Mouse (Mus musculus) CD4-positive helper T cell, adult 2 months (primary cell): ENCODE measurements around the gene Mrps14.

ENCODE experiments used
- DNase-seq: peaks from one replicate; pipeline ENCODE4 v3.0.0-alpha.2; 2012; ENCODE audit warnings: low read depth, missing footprints, low spot score

Mrps14 gene

DNA sequence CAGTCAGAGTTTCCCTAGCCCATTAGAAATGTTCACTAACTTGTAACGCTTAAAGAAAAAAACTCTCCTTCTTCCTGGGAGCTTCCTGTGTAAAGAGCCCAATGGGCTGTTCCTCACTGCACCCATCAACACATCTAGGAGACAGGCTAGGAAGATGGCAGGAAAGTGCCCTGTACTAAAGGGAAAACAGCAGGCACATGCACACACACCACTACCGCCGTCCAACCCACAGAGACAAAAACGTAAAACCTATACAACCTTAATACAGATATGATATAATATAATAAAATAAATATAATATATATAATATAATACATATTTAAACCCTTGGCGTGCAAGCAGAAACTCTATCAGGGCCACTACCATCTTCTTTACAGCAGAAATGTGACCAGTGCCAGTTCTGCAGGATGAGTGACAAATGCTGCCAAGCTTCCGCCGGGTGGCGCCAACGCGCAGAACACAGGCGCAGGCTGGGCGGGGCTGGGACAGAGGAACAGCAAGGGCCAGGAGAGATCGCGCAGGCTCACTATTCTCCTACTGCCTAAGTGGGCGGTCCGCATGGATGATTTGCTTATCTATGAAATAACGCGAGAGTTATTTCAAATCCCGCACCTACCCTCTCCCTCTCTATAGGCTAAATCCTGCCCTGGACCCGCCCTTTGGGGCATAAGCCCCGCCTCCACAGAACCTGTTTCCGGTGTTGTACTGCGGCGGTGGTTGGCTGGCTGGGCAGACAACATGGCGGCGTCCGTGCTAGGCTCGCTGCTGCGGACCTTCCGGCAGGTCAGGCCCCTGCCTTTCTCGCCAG, at the start of gene Mrps14:
Gene Mrps14 (plus strand): TSS at position 687 of the 808 bp plus-strand sequence.
- DNase-seq = peak; percentile 100

DNA sequence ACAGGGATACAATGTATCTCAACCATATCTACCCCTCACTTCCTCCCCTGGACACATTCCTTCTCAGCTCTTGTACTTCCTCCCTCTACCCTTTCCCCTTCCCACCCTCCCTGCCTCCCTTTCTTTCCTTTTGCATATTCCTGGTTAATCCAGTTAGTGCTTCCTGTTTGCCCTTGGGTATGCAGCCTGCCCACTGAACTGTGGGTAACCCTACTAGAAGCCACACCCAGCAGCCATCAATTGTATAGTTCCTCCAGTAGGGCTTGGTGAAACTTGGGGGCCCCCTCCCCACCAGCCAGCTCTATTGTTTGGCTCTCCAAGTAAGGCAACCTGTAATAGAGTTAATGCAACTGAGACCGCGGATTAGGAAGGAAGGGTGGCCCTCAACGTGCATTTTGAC, 49.4 kb upstream of the Mrps14 start:
- DNase-seq = no peak

DNA sequence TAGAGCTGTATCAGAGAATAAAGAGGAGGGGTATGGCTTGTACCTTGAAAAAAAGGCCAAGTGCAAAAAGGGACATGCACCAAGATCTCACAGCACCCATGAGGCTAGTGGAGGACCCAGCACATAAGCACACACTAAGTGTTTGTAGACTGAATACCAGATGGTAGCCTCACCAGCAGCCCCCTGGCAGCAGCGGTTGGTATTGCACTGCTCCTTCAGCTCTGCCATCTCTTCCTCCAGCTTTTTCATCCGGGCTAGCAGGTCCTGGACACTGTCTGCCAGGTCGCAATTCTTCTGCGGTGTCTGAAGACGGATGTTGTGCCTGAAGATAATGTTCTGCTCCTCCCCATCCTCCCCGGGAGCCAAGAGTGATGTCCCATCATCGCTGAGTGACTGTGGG, 47.7 kb upstream of the Mrps14 start:
- DNase-seq = no peak

DNA sequence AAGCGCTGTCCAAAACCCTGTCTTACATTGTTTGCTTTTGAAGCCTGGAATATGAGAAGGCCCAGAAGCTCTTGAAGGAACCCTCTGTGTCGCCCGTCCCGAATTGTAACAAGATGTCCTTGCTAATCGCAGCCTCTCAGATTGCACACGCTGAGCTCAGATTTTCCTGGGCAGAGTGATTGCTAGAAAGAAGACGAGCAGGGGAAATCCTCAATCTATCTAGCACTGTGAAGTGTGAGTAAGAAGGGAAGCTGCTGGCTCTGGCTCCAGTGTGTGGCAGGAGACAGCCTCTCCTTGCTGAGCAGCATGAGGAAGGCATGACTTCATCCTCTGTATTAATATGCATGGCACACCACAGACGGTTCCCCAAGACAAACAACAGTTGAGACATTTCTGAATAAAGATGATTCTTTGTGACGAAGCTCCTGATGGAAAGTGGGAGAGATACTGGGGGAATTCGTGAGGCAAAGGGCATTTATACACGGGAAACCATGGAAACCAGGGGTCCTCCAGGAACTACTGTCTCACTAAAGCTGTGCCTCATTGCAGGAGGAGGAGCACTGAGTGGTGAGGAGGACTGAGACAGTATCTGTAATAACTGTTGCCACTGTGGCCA, 45.6 kb upstream of the Mrps14 start:
- no peak for DNase-seq

- DNase-seq = no peak
Observed at GRCm38 (mm10) chr1:160150726-160151125, 44.3 kb upstream of the Mrps14 start.

GRCm38 (mm10) chr1:160153480-160153879, 41.5 kb upstream of the Mrps14 start, which contains the start of gene Tnn:
Gene Tnn (minus strand): TSS chr1:160153580.
- DNase-seq = no peak

- no peak for DNase-seq
Observed at GRCm38 (mm10) chr1:160158190-160158589, 36.8 kb upstream of the Mrps14 start.

GRCm38 (mm10) chr1:160166600-160166999, 28.4 kb upstream of the Mrps14 start:
- no peak for DNase-seq

GRCm38 (mm10) chr1:160176903-160177302, 18.1 kb upstream of the Mrps14 start:
- DNase-seq = no peak

- no peak for DNase-seq
Observed at GRCm38 (mm10) chr1:160181216-160181615, 13.8 kb upstream of the Mrps14 start.

- DNase-seq = peak; percentile 17
Observed at GRCm38 (mm10) chr1:160184506-160184905, 10.5 kb upstream of the Mrps14 start.

- DNase-seq = no peak
Observed at GRCm38 (mm10) chr1:160195337-160195663, 285 bp downstream of the Mrps14 start.

GRCm38 (mm10) chr1:160205486-160205885, 10.5 kb downstream of the Mrps14 start:
- no peak for DNase-seq

DNA sequence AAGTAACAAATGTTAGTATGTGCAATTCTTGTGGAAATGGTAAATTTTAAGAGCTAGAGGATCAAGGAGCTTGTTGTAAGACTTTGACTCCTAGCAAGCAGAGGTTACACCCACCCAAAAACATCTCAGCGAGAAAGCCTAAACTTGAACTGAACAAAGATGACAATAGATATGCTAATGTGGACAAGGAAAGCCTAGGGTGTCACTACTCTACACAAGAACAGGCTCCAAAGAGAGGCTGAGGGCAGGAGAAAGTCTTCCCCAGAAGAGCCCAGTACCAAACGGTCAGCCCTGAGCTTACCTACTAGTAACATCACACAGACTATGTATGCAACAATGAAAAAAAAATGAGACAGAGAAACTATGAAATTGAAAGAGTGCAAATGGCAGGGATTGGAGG, 14.8 kb downstream of the Mrps14 start:
- DNase-seq = no peak

- DNase-seq = no peak
Observed at GRCm38 (mm10) chr1:160210566-160210965, 15.6 kb downstream of the Mrps14 start.

GRCm38 (mm10) chr1:160211597-160212122, 16.6 kb downstream of the Mrps14 start:
- DNase-seq = no peak

DNA sequence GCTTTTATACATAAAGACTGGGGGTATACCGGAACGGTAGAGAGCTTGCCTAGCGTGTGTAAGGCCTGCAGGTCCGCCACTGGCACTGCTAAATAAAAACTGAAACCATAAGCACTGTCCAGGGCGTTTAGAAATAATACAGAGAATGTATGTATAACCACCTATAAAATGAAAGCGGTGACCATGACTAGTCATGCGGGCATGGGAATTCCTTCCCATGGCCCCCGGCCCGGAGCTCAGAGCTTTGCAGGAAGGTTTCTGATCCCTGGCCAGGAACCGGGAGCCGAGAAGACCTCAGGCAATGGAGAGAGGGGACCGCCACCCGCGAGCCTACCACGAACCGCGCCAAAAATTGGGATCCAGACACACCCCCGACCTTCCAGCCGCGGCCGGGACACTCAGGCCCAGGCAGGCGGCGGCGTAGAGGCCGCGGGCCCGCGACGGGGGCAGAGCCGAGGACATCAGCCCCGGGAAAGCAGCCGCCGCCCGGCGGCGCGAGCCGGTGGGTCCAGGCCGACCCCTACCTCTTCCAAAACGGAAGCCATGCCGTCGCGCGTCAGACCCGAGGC, 17.2 kb downstream of the Mrps14 start:
- no peak for DNase-seq

DNA sequence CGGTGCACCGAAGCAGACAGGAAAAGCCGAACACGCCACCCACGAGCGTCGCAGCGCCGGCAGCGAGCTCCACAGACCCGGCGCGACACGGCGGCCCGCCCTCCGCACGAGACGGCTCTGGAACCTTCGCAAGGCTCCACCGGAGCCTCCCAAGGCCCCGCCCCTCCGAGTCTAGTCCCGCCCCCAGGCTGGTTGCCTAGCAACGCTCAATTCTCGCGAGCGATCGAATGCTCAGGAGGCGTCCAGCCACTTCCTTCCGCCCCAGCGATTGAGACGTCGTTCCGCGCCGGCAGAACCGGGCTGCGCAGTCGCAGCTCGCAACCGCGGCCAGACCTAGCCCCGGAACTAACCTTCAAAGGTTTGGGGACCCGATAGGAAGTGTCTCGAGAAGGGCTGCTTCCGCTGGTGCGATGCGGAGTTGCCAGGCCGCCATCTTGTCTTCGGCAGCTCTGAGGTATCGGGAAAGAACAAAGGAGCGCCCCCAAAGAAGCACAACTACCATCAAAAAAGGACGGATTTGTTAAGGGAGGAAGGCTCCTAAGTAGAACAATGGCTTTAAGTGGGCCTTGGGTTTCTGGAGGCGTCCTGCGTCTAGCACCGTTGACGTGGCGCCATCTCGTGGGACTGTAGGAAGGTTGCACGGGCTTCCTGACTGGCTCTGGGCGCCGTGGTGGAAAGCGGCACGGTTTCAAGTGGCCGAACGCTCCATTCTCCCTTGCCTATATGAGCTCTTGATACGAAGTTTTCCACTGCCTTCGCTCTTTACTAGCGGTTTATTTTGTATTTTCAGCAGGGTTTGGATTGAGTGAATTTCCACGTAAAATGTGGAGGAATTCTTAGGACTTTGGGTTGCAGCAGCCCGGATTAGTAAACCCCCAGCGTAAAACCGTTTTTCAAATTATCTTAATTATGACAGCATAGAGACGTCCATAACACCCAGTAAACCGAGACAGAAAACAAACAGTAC, 18.0 kb downstream of the Mrps14 start, which contains the start of gene Cacybp:
Gene Cacybp (minus strand): TSS at position 173 of the 967 bp plus-strand sequence.
- peak; percentile 100 for DNase-seq

GRCm38 (mm10) chr1:160214171-160214570, 19.2 kb downstream of the Mrps14 start:
- DNase-seq = no peak

- DNase-seq = no peak
Observed at GRCm38 (mm10) chr1:160217898-160218297, 22.9 kb downstream of the Mrps14 start.

DNA sequence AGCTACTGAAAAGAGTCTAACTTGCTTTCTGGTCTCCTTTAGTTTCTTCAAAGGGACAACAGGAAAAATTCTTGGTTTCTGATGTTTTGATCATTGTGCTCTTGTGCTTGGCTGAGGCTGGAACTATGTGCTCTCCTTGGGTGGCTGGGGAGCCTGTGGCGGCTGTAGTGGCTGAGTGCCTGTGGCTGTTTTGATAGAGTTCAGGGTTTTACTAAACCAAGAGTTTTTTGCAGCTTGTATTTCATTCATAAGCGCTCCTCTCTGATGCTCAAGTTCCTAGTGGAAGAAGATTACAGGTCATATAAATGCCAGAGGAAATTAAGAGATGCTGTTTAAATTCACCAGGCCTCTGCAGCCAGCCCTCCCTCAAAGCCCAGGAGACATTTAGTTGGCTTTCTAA, 29.1 kb downstream of the Mrps14 start:
- no peak for DNase-seq
